20 mouse cellular contexts compared by ENCODE assay signal in genomic region chr15:25395912-25396590, GRCm38 (mm10). TPM values are rescaled to one million over a fixed set of nuclear protein-coding genes. Genes with fewer than 3 reads are reported as not detected.
DNase-seq lines count a peak whose midpoint lies in the region; ATAC-seq and TF ChIP-seq lines count a peak whose summit lies in the region.
"Had no signal": no experiment of that assay in that cellular context is flagged by ENCODE, and none has a peak within 500 bp of the region (broad histone marks: within the 10 kb centered on the region; RNA-seq: fewer than 3 reads in every experiment).

No protein-coding gene starts in this region.

- no peak overlapping the region for H3K4me3 ChIP-seq in embryonic facial prominence, embryonic 15.5 days (replicated peaks)
- no peak overlapping the region for H3K4me3 ChIP-seq in embryonic facial prominence, embryonic 10.5 days
- no peak overlapping the region for H3K4me3 ChIP-seq in kidney, postnatal 0 days (replicated peaks; ENCODE audit: low read depth, low read length)
- no peak overlapping the region for H3K4me3 ChIP-seq in neural tube, embryonic 13.5 days
- H3K4me3 ChIP-seq in stomach, postnatal 0 days (ENCODE audit: low read depth, low read length) = no peak overlapping the region
- H3K4me3 ChIP-seq: forebrain, embryonic 10.5 days; heart, embryonic 10.5 days; liver, embryonic 13.5 days; midbrain, embryonic 10.5 days had no signal

- no peak overlapping the region for H3K4me2 ChIP-seq in embryonic facial prominence, embryonic 15.5 days (replicated peaks)
- H3K4me2 ChIP-seq in kidney, postnatal 0 days (ENCODE audit: low read length) = no peak overlapping the region
- no peak overlapping the region for H3K4me2 ChIP-seq in neural tube, embryonic 13.5 days
- H3K4me2 ChIP-seq in stomach, postnatal 0 days (replicated peaks; ENCODE audit: low read depth) = no peak overlapping the region
- H3K4me2 ChIP-seq: liver, embryonic 13.5 days had no signal

- no peaks in the 10 kb centered on the region; the same call in 1 of the 2 replicates for H3K4me1 ChIP-seq in embryonic facial prominence, embryonic 15.5 days
- peaks cover 10% of the 10 kb centered on the region for H3K4me1 ChIP-seq in embryonic facial prominence, embryonic 10.5 days
- no peaks in the 10 kb centered on the region for H3K4me1 ChIP-seq in kidney, postnatal 0 days (replicated peaks; ENCODE audit: insufficient read depth, low read length)
- peaks cover 85% of the 10 kb centered on the region for H3K4me1 ChIP-seq in neural tube, embryonic 13.5 days (replicated peaks)
- H3K4me1 ChIP-seq in stomach, postnatal 0 days (replicated peaks; ENCODE audit: control insufficient read depth, insufficient read depth) = no peaks in the 10 kb centered on the region
- H3K4me1 ChIP-seq: forebrain, embryonic 10.5 days; midbrain, embryonic 10.5 days had no signal

- 0 out of 2 replicates have a peak, but pooled peaks cover 3% of the 10 kb centered on the region for H3K36me3 ChIP-seq in embryonic facial prominence, embryonic 15.5 days
- H3K36me3 ChIP-seq in embryonic facial prominence, embryonic 10.5 days (replicated peaks) = peaks cover 76% of the 10 kb centered on the region
- no peaks in the 10 kb centered on the region for H3K36me3 ChIP-seq in kidney, postnatal 0 days (ENCODE audit: insufficient read depth, low read length)
- peaks cover 41% of the 10 kb centered on the region for H3K36me3 ChIP-seq in neural tube, embryonic 13.5 days
- H3K36me3 ChIP-seq in stomach, postnatal 0 days (ENCODE audit: control insufficient read depth, insufficient read depth, low read length) = no peaks in the 10 kb centered on the region
- H3K36me3 ChIP-seq: heart, embryonic 10.5 days; liver, embryonic 13.5 days had no signal

- no peak for DNase-seq in embryonic facial prominence, embryonic 10.5 days (ENCODE audit: low spot score)
- DNase-seq in kidney, postnatal 0 days (ENCODE audit: low spot score) = peak; percentile 25
- DNase-seq in kidney, postnatal 14 days = no peak
- no peak for DNase-seq in neural tube, embryonic 10.5 days (ENCODE audit: extremely low spot score, low spot score)
- no peak for DNase-seq in stomach, postnatal 0 days (ENCODE audit: low spot score)
- no peak for DNase-seq in embryo, embryonic 9.5 days (ENCODE audit: extremely low spot score)
- DNase-seq: adrenal gland, postnatal 10 days; cerebellum, adult 9-10 months; kidney, adult 8-10 months; kidney, postnatal 4 days; liver, embryonic 13.5 days; lung, postnatal 4 days; right cerebral cortex, postnatal 14 days had no signal

- no peak overlapping the region for H3K9ac ChIP-seq in embryonic facial prominence, embryonic 15.5 days
- no peak overlapping the region for H3K9ac ChIP-seq in kidney, postnatal 0 days (ENCODE audit: low read depth, low read length)
- H3K9ac ChIP-seq in neural tube, embryonic 13.5 days = no peak overlapping the region
- no peak overlapping the region for H3K9ac ChIP-seq in stomach, postnatal 0 days (ENCODE audit: low read length)
- H3K9ac ChIP-seq: liver, embryonic 13.5 days had no signal

- no peaks in the 10 kb centered on the region for H3K9me3 ChIP-seq in embryonic facial prominence, embryonic 15.5 days (replicated peaks)
- H3K9me3 ChIP-seq in embryonic facial prominence, embryonic 10.5 days = no peaks in the 10 kb centered on the region
- no peaks in the 10 kb centered on the region for H3K9me3 ChIP-seq in kidney, postnatal 0 days (replicated peaks; ENCODE audit: low read length)
- H3K9me3 ChIP-seq in neural tube, embryonic 13.5 days = no peaks in the 10 kb centered on the region
- no peaks in the 10 kb centered on the region for H3K9me3 ChIP-seq in stomach, postnatal 0 days (ENCODE audit: control insufficient read depth, low read length)
- H3K9me3 ChIP-seq: forebrain, embryonic 10.5 days; heart, embryonic 10.5 days; liver, embryonic 13.5 days; midbrain, embryonic 10.5 days had no signal

- no peak for TF ChIP-seq EP300 in stomach, postnatal 0 days (optimal IDR thresholded peaks at IDR 0.05)

- TF ChIP-seq CTCF in kidney, postnatal 0 days (IDR thresholded peaks at IDR 0.05; ENCODE audit: low read depth) = no peak
- TF ChIP-seq CTCF in stomach, postnatal 0 days (IDR thresholded peaks at IDR 0.05; ENCODE audit: low read depth) = no peak

- ATAC-seq in embryonic facial prominence, embryonic 15.5 days (ENCODE audit: insufficient number of reproducible peaks, low FRiP score, low TSS enrichment, low read depth) = 0 out of 2 replicates have a peak, but pooled peaks have one; percentile 34
- no peak for ATAC-seq in kidney, postnatal 0 days (replicated peaks; ENCODE audit: low FRiP score, low read depth)
- ATAC-seq in neural tube, embryonic 13.5 days (ENCODE audit: low read depth) = no peak
- 0 out of 2 replicates have a peak, but pooled peaks have one; percentile 18 for ATAC-seq in stomach, postnatal 0 days (ENCODE audit: low FRiP score, low TSS enrichment)
- ATAC-seq: hindbrain, postnatal 0 days had no signal

- H3K27ac ChIP-seq in embryonic facial prominence, embryonic 15.5 days (replicated peaks) = no peak overlapping the region
- no peak overlapping the region for H3K27ac ChIP-seq in embryonic facial prominence, embryonic 10.5 days (replicated peaks)
- H3K27ac ChIP-seq in kidney, postnatal 0 days = no peak overlapping the region
- H3K27ac ChIP-seq in neural tube, embryonic 13.5 days (replicated peaks) = peak overlapping the region; percentile 56
- no peak overlapping the region for H3K27ac ChIP-seq in stomach, postnatal 0 days (replicated peaks)
- H3K27ac ChIP-seq: forebrain, embryonic 10.5 days; heart, embryonic 10.5 days; hindbrain, postnatal 0 days; liver, embryonic 13.5 days; midbrain, embryonic 10.5 days had no signal

- H3K27me3 ChIP-seq in embryonic facial prominence, embryonic 15.5 days = no peaks in the 10 kb centered on the region
- no peaks in the 10 kb centered on the region for H3K27me3 ChIP-seq in embryonic facial prominence, embryonic 10.5 days (replicated peaks; ENCODE audit: low read depth, poor library complexity, severe bottlenecking)
- H3K27me3 ChIP-seq in kidney, postnatal 0 days (ENCODE audit: insufficient read depth, low read length) = no peaks in the 10 kb centered on the region
- H3K27me3 ChIP-seq in neural tube, embryonic 13.5 days = no peaks in the 10 kb centered on the region
- no peaks in the 10 kb centered on the region for H3K27me3 ChIP-seq in stomach, postnatal 0 days (ENCODE audit: control insufficient read depth, insufficient read depth, low read length)
- H3K27me3 ChIP-seq: CH12.LX; liver, embryonic 13.5 days had no signal

- whole genome bisulfite sequencing in embryonic facial prominence, embryonic 15.5 days = 70% methylated on average over 9 of the region's 9 CpGs
- 81% methylated on average over 9 of the region's 9 CpGs for WGBS in embryonic facial prominence, embryonic 10.5 days
- 60% methylated on average over 9 of the region's 9 CpGs for WGBS in kidney, postnatal 0 days
- 50% methylated on average over 9 of the region's 9 CpGs for WGBS in neural tube, embryonic 13.5 days
- 71% methylated on average over 9 of the region's 9 CpGs for WGBS in stomach, postnatal 0 days

RNA-seq across cellular contexts. Expression of gene Basp1, which starts 17.5 kb away (rescaled TPM):
- polyA plus RNA-seq in embryonic facial prominence, embryonic 15.5 days (2015; fragmentation: Nextera tagmentation; extraction: Ambion mirVana) = 56.8 and 61.7 TPM in 2 replicates
- 48.4 and 50.7 TPM in 2 replicates for polyA plus RNA-seq in embryonic facial prominence, embryonic 10.5 days (2016; fragmentation: Nextera tagmentation; extraction: Ambion mirVana)
- 24.6 and 31.7 TPM in 2 replicates for polyA plus RNA-seq in kidney, postnatal 0 days (2015; fragmentation: Nextera tagmentation; extraction: Ambion mirVana)
- 311 and 351 TPM in 2 replicates for polyA plus RNA-seq in neural tube, embryonic 13.5 days (2015; fragmentation: Nextera tagmentation; extraction: Ambion mirVana)
- 19.6 and 20.7 TPM in 2 replicates for polyA plus RNA-seq in stomach, postnatal 0 days (2015; fragmentation: Nextera tagmentation; extraction: Ambion mirVana)

Comparison
In these comparisons a context has a peak if more than half of its experiments do, and no peak if none do; other contexts are left out.
1. ATAC-seq: peak in embryonic facial prominence, embryonic 15.5 days (single experiment) and stomach, postnatal 0 days (single experiment); none in kidney, postnatal 0 days (single experiment) and neural tube, embryonic 13.5 days (single experiment).